Mouse (Mus musculus) ES-E14 (cell line): ENCODE measurements at regions not wholly inside any gene's neighbourhood (a gene's known extent, or its start where the extent isn't known, plus 50 kb on each side); places are given as distances from the start of the nearest gene placed in this dataset.
A peak's percentile ranks its signal among the peaks of the same experiment; 100 is the strongest.

Experiments
- DNase-seq: peaks from one replicate; pipeline ENCODE4 v3.0.0-alpha.2; 2013; ENCODE audit warnings: low read depth, low spot score
- H3K27ac ChIP-seq: 2 replicates; pipeline ENCODE4 v1.5.1; 2012; ENCODE audit warnings: low read depth, mild to moderate bottlenecking, low read length, moderate library complexity, mixed read lengths; ENCODE audit not compliant: poor library complexity, insufficient read depth, severe bottlenecking
- H3K36me3 ChIP-seq: 2 replicates; pipeline ENCODE4 v1.6.1; 2012; ENCODE audit warnings: mild to moderate bottlenecking, low read length, moderate library complexity, mixed read lengths; ENCODE audit not compliant: control insufficient read depth, poor library complexity, insufficient read depth, severe bottlenecking
- H3K4me1 ChIP-seq, 2 experiments: fragments of 150-350 bp in 1 of 2; sonication (generic) in 1 of 2; 2 replicates each; pipeline ENCODE4 v1.6.1; 2012; ENCODE audit warnings: low read length in 2 of 2, mild to moderate bottlenecking in 1 of 2, mixed read lengths in 1 of 2; ENCODE audit not compliant: control insufficient read depth in 2 of 2, insufficient read depth in 2 of 2, poor library complexity in 1 of 2
- H3K4me3 ChIP-seq, 2 experiments: fragments of 150-350 bp in 1 of 2; sonication (generic) in 1 of 2; 2 replicates each; pipeline ENCODE4 v1.5.1; 2012; ENCODE audit warnings: low read length in 2 of 2, low read depth in 1 of 2, mild to moderate bottlenecking in 1 of 2, mixed read lengths in 1 of 2; ENCODE audit not compliant: insufficient read depth in 1 of 2, poor library complexity in 1 of 2, severe bottlenecking in 1 of 2
- H3K9ac ChIP-seq: 2 replicates; pipeline ENCODE4 v1.6.1; 2012; ENCODE audit warnings: low read depth, mild to moderate bottlenecking, low read length, mixed read lengths; ENCODE audit not compliant: poor library complexity, insufficient read depth, severe bottlenecking
- H3K9me3 ChIP-seq: fragments of 150-350 bp; sonication (generic); 2 replicates; pipeline ENCODE4 v1.6.1; 2012; ENCODE audit warnings: low read depth, mild to moderate bottlenecking, low read length; ENCODE audit not compliant: control insufficient read depth, insufficient read depth
- CHD2 ChIP-seq: IDR thresholded peaks from 2 replicates; pipeline ENCODE4 v1.6.1; 2014; ENCODE audit warnings: mild to moderate bottlenecking, low read depth, low read length, inconsistent platforms
- HCFC1 ChIP-seq: IDR thresholded peaks from 2 replicates; pipeline ENCODE4 v1.6.1; 2012; ENCODE audit warnings: low read length, inconsistent platforms, borderline replicate concordance; ENCODE audit not compliant: insufficient read depth
- MAFK ChIP-seq: IDR thresholded peaks from 2 replicates; pipeline ENCODE4 v1.6.1; 2014; ENCODE audit warnings: mild to moderate bottlenecking, low read depth, low read length, inconsistent platforms; ENCODE audit not compliant: insufficient read depth
- ZC3H11A ChIP-seq: IDR thresholded peaks from 2 replicates; pipeline ENCODE4 v1.6.1; 2012; ENCODE audit warnings: low read depth, mild to moderate bottlenecking, inconsistent platforms, low read length, borderline replicate concordance
- ZNF384 ChIP-seq: IDR thresholded peaks from 2 replicates; pipeline ENCODE4 v1.6.1; 2012; ENCODE audit warnings: low read depth, low read length, inconsistent platforms
- in situ Hi-C, 2 experiments: fragments of 600-800 bp; cut with MboI; formaldehyde crosslinking; loops; one replicate each; pipeline ENCODE4 v1.15.1; 2025; ENCODE audit warnings: low sequenced_read_pairs in 2 of 2, inconsistent platforms in 1 of 2; ENCODE audit not compliant: unreplicated experiment in 2 of 2

GRCm38 (mm10) chr13:43935284-43935683, 150.7 kb downstream of the Cd83 start:
- Histone ChIP-seq H3K36me3 (no peaks in the 10 kb centered on the region), H3K27ac (no peak overlapping the region), H3K4me1 (peaks cover 4 to 14% of the 10 kb centered on the region in 2 experiments; a peak in 3 of 4 replicates), H3K9me3 (no peaks in the 10 kb centered on the region), H3K9ac (no peak overlapping the region), H3K4me3 (no peak overlapping the region)
- TF ChIP-seq ZC3H11A, result no peak
- no peak for TF ChIP-seq MAFK
- TF ChIP-seq HCFC1, result no peak
- no peak for TF ChIP-seq ZNF384
- no peak for TF ChIP-seq CHD2
- no peak for DNase-seq
- in situ Hi-C loops, result no loop called here

DNA sequence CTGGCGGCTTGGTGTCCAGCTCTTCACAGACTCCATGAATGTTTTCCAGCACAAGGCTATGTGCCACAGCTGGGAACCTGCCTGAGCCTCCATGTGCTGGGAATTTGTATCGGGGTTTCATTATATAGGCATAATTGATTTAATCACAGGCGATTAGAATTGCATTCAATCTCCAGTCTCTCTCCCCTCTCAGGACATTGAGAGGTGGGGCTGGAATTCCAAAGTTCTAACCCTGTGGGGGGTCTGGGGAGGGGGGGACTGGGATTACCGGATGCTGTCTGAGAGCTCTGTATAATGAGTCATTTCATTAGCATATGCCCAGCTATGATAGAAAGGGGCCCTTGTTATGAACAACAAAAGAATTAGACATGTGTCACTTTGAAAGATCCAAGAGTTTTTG, 151.9 kb downstream of the Cd83 start:
- Histone ChIP-seq H3K27ac (no peak overlapping the region), H3K4me1 (peaks cover 4 to 14% of the 10 kb centered on the region in 2 experiments; a peak in 3 of 4 replicates), H3K36me3 (no peaks in the 10 kb centered on the region), H3K4me3 (no peak overlapping the region), H3K9ac (no peak overlapping the region), H3K9me3 (no peaks in the 10 kb centered on the region)
- DNase-seq, result peak; percentile 51
- peak; percentile 41; the same call in 1 of the 2 replicates for TF ChIP-seq CHD2
- no peak for TF ChIP-seq ZC3H11A
- no peak for TF ChIP-seq HCFC1
- in situ Hi-C loops, result no loop called here

DNA sequence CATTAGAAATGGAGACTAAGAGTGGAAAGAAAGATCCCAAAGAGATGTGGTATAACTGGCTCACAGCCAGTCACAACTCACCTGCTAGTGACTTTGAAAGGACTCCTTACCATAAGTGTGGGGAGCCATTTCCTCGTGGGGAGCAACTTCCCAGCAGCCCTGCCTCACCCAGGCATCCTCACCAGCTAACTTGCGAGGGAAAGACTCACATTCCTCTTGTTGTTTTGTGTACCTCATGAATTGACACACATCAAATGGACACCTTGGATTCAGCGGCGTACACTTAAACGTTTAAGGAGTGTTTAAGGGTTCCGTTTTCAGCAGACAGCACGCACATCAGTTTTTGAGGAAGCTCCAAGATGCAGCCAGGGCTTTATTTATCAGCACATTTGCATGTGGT, 154.0 kb downstream of the Cd83 start:
- no peaks in the 10 kb centered on the region for H3K36me3 ChIP-seq
- H3K4me1 ChIP-seq, result peaks cover 4 to 9% of the 10 kb centered on the region in 2 experiments; a peak in 3 of 4 replicates
- no peak overlapping the region for H3K4me3 ChIP-seq
- in situ Hi-C loops, result no loop called here
- H3K9ac ChIP-seq, result no peak overlapping the region
- no peak for TF ChIP-seq ZNF384
- no peak for TF ChIP-seq ZC3H11A
- no peak for TF ChIP-seq HCFC1
- no peak for TF ChIP-seq MAFK
- no peak for TF ChIP-seq CHD2
- no peak for DNase-seq
- H3K9me3 ChIP-seq, result no peaks in the 10 kb centered on the region
- no peak overlapping the region for H3K27ac ChIP-seq

DNA sequence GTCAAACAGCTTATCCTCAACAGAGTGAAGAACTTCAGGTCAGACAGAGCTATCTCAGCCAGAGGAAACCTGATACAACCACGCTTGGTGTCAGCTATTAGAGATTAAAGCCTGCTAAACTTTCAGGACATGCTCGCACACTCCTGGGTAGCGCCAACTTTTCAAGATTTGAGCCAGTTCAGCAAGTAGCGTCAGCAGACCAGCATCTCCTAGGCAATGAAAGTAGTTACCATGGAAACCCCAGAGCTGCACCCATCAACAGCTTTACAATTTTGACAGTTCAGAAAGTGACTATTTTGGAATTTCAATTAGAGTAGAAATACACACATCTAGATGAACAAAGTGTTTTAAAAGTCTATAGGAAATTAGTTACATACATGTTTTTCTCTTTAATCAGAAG, 154.8 kb downstream of the Cd83 start:
- Histone ChIP-seq H3K27ac (no peak overlapping the region), H3K9me3 (no peaks in the 10 kb centered on the region), H3K4me1 (peaks cover 4 to 9% of the 10 kb centered on the region in 2 experiments; a peak in 3 of 4 replicates), H3K4me3 (no peak overlapping the region), H3K9ac (no peak overlapping the region), H3K36me3 (no peaks in the 10 kb centered on the region)
- in situ Hi-C loops, result no loop called here
- no peak for DNase-seq
- no peak for TF ChIP-seq ZC3H11A
- no peak for TF ChIP-seq CHD2
- no peak for TF ChIP-seq MAFK
- TF ChIP-seq HCFC1, result no peak
- no peak for TF ChIP-seq ZNF384

- H3K9ac ChIP-seq, result no peak overlapping the region
- no peaks in the 10 kb centered on the region for H3K36me3 ChIP-seq
- no peaks in the 10 kb centered on the region for H3K9me3 ChIP-seq
- no peak overlapping the region for H3K4me3 ChIP-seq
- DNase-seq, result no peak
- in situ Hi-C loops, result no loop called here
- no peak for TF ChIP-seq MAFK
- no peak for TF ChIP-seq ZNF384
- H3K27ac ChIP-seq, result no peak overlapping the region
- peaks cover 2 to 4% of the 10 kb centered on the region in 2 experiments; a peak in 3 of 4 replicates for H3K4me1 ChIP-seq
Measured at GRCm38 (mm10) chr13:43941731-43942130, 157.2 kb downstream of the Cd83 start.
